In the genomic region with DNA sequence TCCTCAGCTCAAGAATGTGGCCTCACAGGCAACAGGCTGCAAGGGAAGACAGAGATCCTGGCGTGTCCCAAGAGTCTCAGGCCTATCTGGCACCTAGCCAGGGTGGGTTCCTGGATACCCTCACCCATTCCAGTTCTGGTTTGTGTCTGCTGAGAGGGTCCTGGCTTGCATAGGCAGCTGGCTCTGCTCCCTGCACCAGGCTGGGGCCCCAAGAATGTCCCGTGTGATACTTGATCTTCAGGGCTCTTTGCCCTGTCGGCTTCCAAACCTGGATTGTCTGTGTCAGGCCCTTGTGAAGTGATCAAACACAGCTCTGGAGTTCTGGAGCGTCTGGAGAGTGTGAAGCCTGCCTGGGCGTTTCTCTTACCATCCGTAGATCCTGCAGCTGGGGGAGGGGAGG, we compare ENCODE assay signal across 17 mouse cellular contexts. TPM values are rescaled to one million over a fixed set of nuclear protein-coding genes. Genes with fewer than 3 reads are reported as not detected.
DNase-seq lines count a peak whose midpoint lies in the region; ATAC-seq lines count a peak whose summit lies in the region.
"Had no signal": no experiment of that assay in that cellular context is flagged by ENCODE, and none has a peak within 500 bp of the region (broad histone marks: within the 10 kb centered on the region; RNA-seq: fewer than 3 reads in every experiment).

No protein-coding gene starts in this region.

- H3K36me3 ChIP-seq in forebrain, embryonic 14.5 days (ENCODE audit: control insufficient read depth, insufficient read depth, low read length) = no peaks in the 10 kb centered on the region
- H3K36me3 ChIP-seq in forebrain, embryonic 12.5 days (replicated peaks) = no peaks in the 10 kb centered on the region
- no peaks in the 10 kb centered on the region for H3K36me3 ChIP-seq in liver, embryonic 12.5 days
- no peaks in the 10 kb centered on the region for H3K36me3 ChIP-seq in embryonic facial prominence, embryonic 13.5 days
- no peaks in the 10 kb centered on the region for H3K36me3 ChIP-seq in stomach, embryonic 15.5 days

- H3K9me3 ChIP-seq in forebrain, embryonic 14.5 days (replicated peaks; ENCODE audit: control insufficient read depth, low read length) = no peaks in the 10 kb centered on the region
- no peaks in the 10 kb centered on the region for H3K9me3 ChIP-seq in forebrain, embryonic 12.5 days
- H3K9me3 ChIP-seq in liver, embryonic 12.5 days (replicated peaks) = no peaks in the 10 kb centered on the region
- H3K9me3 ChIP-seq in embryonic facial prominence, embryonic 13.5 days = no peaks in the 10 kb centered on the region
- no peaks in the 10 kb centered on the region for H3K9me3 ChIP-seq in stomach, embryonic 15.5 days

- H3K4me3 ChIP-seq in forebrain, embryonic 14.5 days (ENCODE audit: low read depth, low read length) = no peak overlapping the region
- no peak overlapping the region for H3K4me3 ChIP-seq in forebrain, embryonic 12.5 days (replicated peaks)
- H3K4me3 ChIP-seq in liver, embryonic 12.5 days = no peak overlapping the region
- H3K4me3 ChIP-seq in embryonic facial prominence, embryonic 13.5 days = no peak overlapping the region
- no peak overlapping the region for H3K4me3 ChIP-seq in stomach, embryonic 15.5 days (replicated peaks)

- 41% methylated on average over 6 of the region's 6 CpGs for WGBS in forebrain, embryonic 14.5 days
- 41% methylated on average over 6 of the region's 6 CpGs for WGBS in forebrain, embryonic 12.5 days
- WGBS in liver, embryonic 12.5 days (ENCODE audit: insufficient replicate concordance) = 24% methylated on average over 6 of the region's 6 CpGs
- 8% methylated on average over 6 of the region's 6 CpGs for WGBS in embryonic facial prominence, embryonic 13.5 days
- 15% methylated on average over 6 of the region's 6 CpGs for WGBS in stomach, embryonic 15.5 days

- H3K9ac ChIP-seq in forebrain, embryonic 14.5 days (ENCODE audit: low read length) = no peak overlapping the region
- H3K9ac ChIP-seq in forebrain, embryonic 12.5 days = no peak overlapping the region
- no peak overlapping the region for H3K9ac ChIP-seq in liver, embryonic 12.5 days
- H3K9ac ChIP-seq in embryonic facial prominence, embryonic 13.5 days = peak overlapping the region; percentile 40; the same call in 1 of the 2 replicates
- no peak overlapping the region for H3K9ac ChIP-seq in stomach, embryonic 15.5 days

- ATAC-seq in forebrain, embryonic 14.5 days = no peak
- ATAC-seq in forebrain, embryonic 12.5 days (ENCODE audit: low FRiP score) = no peak
- no peak for ATAC-seq in liver, embryonic 12.5 days
- ATAC-seq in embryonic facial prominence, embryonic 13.5 days (ENCODE audit: insufficient number of reproducible peaks, insufficient read depth, low FRiP score, low TSS enrichment, low read depth) = 0 out of 2 replicates have a peak, but pooled peaks have one; percentile 18
- ATAC-seq in stomach, embryonic 15.5 days (ENCODE audit: insufficient read depth, low FRiP score, low read depth) = peak; percentile 32; the same call in 1 of the 2 replicates

- DNase-seq in forebrain, embryonic 14.5 days (ENCODE audit: low spot score) = peak; percentile 17
- peak; percentile 9 for DNase-seq in liver
- DNase-seq in frontal cortex, postnatal 10 days (ENCODE audit: low spot score in 2 of 2) = no peak
- no peak for DNase-seq in ovary, postnatal 36 days (ENCODE audit: low spot score)
- DNase-seq: adrenal gland, adult 2 months; cerebellum, adult 9-10 months; heart, postnatal 14 days; kidney, adult 18-20 months; kidney, postnatal 4 days; lung, postnatal 10 days; right cerebral cortex, postnatal 4 days had no signal

- H3K4me2 ChIP-seq in forebrain, embryonic 14.5 days (ENCODE audit: low read length) = no peak overlapping the region
- no peak overlapping the region for H3K4me2 ChIP-seq in forebrain, embryonic 12.5 days
- H3K4me2 ChIP-seq in liver, embryonic 12.5 days = no peak overlapping the region
- H3K4me2 ChIP-seq in embryonic facial prominence, embryonic 13.5 days = no peak overlapping the region
- H3K4me2 ChIP-seq in stomach, embryonic 15.5 days = no peak overlapping the region
- H3K4me2 ChIP-seq: midbrain, embryonic 11.5 days had no signal

- H3K27ac ChIP-seq in forebrain, embryonic 14.5 days (ENCODE audit: low read depth, low read length) = no peak overlapping the region
- H3K27ac ChIP-seq in forebrain, embryonic 12.5 days = no peak overlapping the region
- no peak overlapping the region for H3K27ac ChIP-seq in liver, embryonic 12.5 days
- peak overlapping the region; percentile 76 for H3K27ac ChIP-seq in embryonic facial prominence, embryonic 13.5 days
- H3K27ac ChIP-seq in stomach, embryonic 15.5 days = no peak overlapping the region

- peaks cover 8% of the 10 kb centered on the region; the same call in 1 of the 2 replicates for H3K4me1 ChIP-seq in forebrain, embryonic 14.5 days (ENCODE audit: control insufficient read depth, insufficient read depth, low read length)
- H3K4me1 ChIP-seq in forebrain, embryonic 12.5 days = peaks cover 17% of the 10 kb centered on the region; the same call in 1 of the 2 replicates
- H3K4me1 ChIP-seq in liver, embryonic 12.5 days = no peaks in the 10 kb centered on the region
- peaks cover 28% of the 10 kb centered on the region for H3K4me1 ChIP-seq in embryonic facial prominence, embryonic 13.5 days
- peaks cover 17% of the 10 kb centered on the region for H3K4me1 ChIP-seq in stomach, embryonic 15.5 days

- H3K27me3 ChIP-seq in forebrain, embryonic 14.5 days (replicated peaks; ENCODE audit: control insufficient read depth, insufficient read depth, low read length) = no peaks in the 10 kb centered on the region
- no peaks in the 10 kb centered on the region; the same call in 1 of the 2 replicates for H3K27me3 ChIP-seq in forebrain, embryonic 12.5 days
- no peaks in the 10 kb centered on the region for H3K27me3 ChIP-seq in liver, embryonic 12.5 days (replicated peaks)
- H3K27me3 ChIP-seq in embryonic facial prominence, embryonic 13.5 days = no peaks in the 10 kb centered on the region
- 0 out of 2 replicates have a peak, but pooled peaks cover 2% of the 10 kb centered on the region for H3K27me3 ChIP-seq in stomach, embryonic 15.5 days (replicated peaks)

RNA-seq across cellular contexts. Expression of a gene that starts 22.2 kb away (rescaled TPM):
- not detected in 2 replicates for polyA plus RNA-seq in forebrain, embryonic 14.5 days (2014; fragmentation: Nextera tagmentation; extraction: Ambion mirVana)
- not detected in 2 replicates for polyA plus RNA-seq in forebrain, embryonic 12.5 days (2016; fragmentation: Nextera tagmentation; extraction: Ambion mirVana)
- polyA plus RNA-seq in liver, embryonic 12.5 days (2016; fragmentation: Nextera tagmentation; extraction: Ambion mirVana) = not detected in 2 replicates
- not detected in 2 replicates for polyA plus RNA-seq in embryonic facial prominence, embryonic 13.5 days (2015; fragmentation: Nextera tagmentation; extraction: Ambion mirVana)
- not detected in 2 replicates for polyA plus RNA-seq in stomach, embryonic 15.5 days (2015; fragmentation: Nextera tagmentation; extraction: Ambion mirVana)
- polyA plus RNA-seq: adrenal gland, adult 2 months; liver, adult 2 months; midbrain, embryonic 11.5 days had no signal

Comparison
In these comparisons a context has a peak if more than half of its experiments do, and no peak if none do; other contexts are left out.
1. ATAC-seq: peak in embryonic facial prominence, embryonic 13.5 days (single experiment) and stomach, embryonic 15.5 days (single experiment); none in forebrain, embryonic 14.5 days (single experiment), forebrain, embryonic 12.5 days (single experiment) and liver, embryonic 12.5 days (single experiment).
2. DNase-seq: peak in forebrain, embryonic 14.5 days (single experiment) and liver (single experiment); none in frontal cortex, postnatal 10 days (0 of 2) and ovary, postnatal 36 days (single experiment).